Mouse (Mus musculus): ENCODE measurements around the gene Olfr91.

Olfr91 gene

DNA sequence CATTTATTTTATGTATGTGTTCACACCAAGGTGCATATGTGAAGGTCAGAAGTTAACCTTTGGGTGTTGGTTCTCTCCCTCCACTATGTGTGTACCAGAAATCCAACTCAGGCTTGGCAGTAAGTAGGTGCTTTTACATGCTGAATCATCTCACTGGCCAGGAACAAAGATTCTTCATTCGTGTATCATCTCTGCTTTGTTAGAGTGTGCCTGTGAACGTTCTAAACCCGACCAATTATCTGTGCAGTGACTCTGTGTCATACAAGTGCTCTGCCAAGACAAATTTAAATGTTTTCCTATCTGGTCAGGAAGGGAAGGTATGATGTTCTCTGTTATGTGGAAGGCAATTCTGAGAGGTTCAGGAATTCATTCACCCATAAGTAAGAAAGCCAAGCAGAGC is 36.6 kb downstream of the Olfr91 start:
- peak; percentile 67 for DNase-seq (ENCODE audit: low read depth)

DNA sequence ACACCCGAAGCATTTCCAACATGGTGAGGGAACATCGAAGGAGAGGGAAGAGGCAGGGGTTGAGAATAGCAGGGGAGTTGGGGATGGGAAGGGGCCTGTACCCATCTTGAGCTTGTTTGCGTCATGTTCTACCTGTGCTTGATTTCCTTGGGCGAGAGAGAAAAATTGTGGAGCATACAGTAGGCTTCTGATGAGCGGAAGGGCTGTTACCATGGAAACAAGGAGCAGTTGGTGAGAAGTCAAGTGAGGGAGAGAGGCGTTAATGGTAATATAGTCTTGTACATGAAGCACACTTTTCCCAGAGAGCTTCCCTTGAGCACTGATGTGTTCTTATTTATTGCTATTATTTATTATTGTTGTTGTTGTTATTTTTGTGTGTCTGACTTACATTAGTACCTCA is 41.1 kb downstream of the Olfr91 start:
- no peak for DNase-seq (ENCODE audit: low read depth)

DNA sequence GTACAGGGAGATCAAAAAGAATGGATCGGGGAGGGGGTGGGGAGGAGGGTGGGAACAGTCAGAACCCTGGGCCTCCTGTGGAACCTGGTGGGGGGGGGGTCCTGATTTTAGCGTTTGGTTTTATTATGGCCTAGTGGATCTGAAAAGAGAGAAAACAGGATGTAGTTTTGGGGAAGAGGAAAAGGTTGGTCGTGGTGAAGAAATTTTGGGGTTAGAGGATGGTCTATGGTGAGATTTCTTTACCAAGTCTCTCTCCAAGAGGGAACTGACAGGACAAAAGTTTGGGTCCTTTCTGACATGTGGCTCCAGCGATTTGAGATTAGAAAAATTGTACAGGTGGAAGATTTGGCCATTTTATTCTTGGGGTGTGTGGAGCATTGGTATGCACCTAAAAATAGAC is 46.3 kb downstream of the Olfr91 start:
- no peak for DNase-seq (ENCODE audit: low read depth)

DNA sequence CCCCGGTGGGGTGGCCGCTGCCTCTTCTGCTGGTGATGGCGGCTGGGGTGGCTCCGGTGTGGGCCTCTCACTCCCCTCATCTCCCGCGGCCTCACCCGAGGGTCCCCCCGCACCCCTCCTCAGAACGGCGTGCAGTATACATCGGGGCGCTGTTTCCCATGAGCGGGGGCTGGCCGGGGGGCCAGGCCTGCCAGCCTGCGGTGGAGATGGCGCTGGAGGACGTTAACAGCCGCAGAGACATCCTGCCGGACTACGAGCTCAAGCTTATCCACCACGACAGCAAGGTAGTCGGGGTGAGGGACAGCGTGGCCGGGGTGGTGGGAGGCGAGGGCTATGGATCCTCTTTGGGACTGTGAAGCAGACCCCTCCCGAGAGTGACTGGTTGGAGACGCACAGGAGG is 47.2 kb downstream of the Olfr91 start:
- peak; percentile 46 for DNase-seq (ENCODE audit: low read depth)

DNA sequence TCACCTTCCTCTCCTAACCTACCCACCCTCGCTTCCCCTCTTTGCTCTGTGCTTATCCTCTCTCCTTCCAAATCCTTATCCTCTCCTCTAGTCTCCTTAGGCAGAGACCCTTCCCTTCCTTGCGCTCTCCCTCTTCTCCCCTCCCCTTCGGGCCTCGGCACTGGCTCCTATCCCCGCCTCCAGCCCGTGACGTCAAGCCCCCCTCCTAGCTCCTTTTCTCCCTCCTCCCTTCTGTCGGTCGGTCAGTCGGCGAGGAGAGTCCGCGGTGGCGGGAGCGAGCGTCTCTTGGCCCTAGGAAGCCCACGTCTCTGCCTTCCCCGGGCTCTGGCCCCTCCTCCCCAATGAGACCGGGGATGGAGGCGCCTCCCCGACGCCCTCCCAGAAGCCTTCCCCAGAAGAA is 47.7 kb downstream of the Olfr91 start:
- DNase-seq (ENCODE audit: low read depth): peak; percentile 93

- peak; percentile 86 for DNase-seq (ENCODE audit: low read depth)
These were observed 48.3 kb downstream of the Olfr91 start for GRCm38 (mm10) chr17:37049570-37050310.

GRCm38 (mm10) chr17:37048383-37048782 is 49.7 kb downstream of the Olfr91 start:
- DNase-seq (ENCODE audit: low read depth): no peak

DNA sequence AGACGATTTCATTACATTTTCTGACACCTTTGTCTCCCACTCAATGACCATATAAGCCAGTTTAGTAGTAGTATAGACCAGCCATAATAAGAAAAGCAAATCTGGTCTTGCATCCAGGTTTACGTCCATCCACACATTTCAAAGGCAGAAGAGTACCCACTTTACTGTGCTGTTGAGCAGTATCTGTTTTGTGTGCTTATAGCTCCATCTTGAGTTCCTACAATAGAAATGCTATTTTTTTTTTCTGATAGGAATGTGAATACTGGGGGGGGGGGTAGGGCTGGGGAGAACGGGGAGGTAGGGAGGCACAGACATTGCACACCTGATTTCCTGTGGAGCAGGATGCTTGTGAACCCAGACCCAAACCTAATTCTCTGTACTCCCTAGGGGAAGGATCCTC is 50.1 kb downstream of the Olfr91 start:
- DNase-seq (ENCODE audit: low read depth): peak; percentile 73

- no peak for DNase-seq (ENCODE audit: low read depth)
These were observed 50.6 kb downstream of the Olfr91 start for GRCm38 (mm10) chr17:37047332-37047976.

DNA sequence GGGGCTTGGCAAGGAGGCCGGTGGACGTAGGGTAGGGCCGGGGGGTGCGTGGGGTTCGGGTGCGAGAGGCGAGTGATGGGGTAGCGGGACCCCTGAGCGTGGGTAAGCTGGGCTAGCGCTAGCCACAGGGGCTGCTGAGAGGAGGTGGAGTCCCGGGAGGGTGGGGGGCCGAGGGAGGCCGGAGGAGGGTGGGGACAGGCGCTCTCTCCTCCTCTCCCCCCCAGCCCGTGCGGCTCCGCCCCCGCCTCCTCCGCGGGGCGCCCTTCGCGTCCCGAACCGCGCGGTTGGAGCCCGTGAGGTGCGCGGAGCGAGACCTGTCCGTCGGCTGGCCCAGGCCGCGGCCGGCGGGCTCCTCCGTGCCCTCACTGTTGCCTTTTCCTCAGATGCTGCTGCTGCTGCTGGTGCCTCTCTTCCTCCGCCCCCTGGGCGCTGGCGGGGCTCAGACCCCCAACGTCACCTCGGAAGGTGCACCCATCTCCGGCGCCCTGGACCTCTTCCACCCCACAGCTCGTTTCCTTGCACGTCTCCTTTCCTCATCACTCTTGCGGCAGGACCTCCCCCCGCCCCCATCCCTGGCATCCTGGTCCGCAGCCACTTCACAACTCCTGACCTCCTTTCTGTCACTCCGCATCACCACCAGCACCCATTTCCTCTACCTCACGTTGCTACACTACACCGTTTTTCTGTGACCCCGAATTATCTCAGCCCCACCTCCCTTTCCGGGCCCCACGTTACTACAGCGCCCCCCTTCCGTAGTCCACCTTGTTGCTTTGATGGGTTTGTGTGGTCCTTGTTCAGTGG is 51.6 kb downstream of the Olfr91 start:
- peak; percentile 83 for DNase-seq (ENCODE audit: low read depth)

DNA sequence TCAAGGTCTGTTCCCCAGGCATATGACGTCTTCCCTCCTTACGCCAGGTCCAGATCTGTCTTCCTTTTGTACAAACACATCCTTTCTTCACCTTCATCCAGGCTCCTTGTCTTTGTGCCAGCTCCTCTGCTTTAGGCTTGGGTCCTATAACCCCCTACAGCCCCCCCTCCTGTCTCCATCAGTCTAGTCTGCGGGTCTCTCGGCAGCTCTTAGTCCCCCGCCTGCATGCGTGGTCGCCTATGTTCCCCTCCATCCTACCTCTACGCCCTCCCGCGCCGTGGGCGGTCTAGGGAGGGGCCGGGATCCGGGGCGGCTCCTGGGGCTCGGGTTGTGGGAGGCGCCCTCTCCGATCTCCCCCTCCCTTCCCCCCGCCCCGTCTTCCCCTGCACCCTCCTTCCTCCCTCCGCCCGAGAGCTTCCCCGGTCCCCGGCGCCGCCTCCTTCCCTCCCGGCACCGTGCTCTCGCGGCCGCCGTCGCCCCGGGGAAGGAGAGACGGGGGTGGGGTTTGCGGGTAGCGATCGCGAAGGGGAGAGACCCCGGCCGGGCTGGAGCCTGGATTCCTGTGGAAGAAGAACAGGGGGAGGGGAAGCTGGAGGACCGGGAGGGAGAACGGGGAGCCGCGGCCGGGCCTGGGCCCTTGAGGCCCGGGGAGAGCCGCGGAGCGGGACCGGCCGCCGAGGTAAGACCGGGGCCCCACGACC is 52.3 kb downstream of the Olfr91 start, which contains the start of gene Gabbr1:
Gene Gabbr1 (plus strand): TSS at position 356 of the 701 bp plus-strand sequence.
- DNase-seq (ENCODE audit: low read depth): peak; percentile 95

DNA sequence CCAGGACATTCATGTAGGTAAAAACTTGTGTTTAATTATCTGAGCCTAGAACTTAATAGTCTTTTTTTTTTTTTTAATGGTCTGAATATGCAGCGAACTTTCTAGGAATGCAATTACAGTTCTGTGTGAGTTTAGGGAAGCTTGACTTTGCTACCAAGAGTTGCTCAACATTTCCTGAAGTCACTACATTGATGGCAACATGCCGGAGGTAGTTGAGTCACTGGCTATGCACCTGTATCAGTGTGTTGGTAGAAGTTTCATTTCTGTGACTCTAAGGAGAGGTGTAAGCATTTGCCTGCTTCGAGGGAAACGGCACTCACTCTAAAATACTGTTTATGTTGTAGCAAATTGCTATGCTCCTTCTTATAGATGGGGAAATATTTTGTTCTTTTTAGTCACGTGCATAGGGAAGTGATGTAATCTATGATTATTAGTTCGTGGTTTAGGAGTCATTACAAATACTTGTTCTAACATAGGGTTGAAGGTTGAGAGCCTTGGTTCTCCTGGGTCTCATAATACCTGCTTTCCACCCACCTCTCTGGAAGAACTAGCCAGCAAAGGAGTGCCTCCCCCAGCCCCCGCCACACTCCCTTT is 53.3 kb downstream of the Olfr91 start:
- peak; percentile 18 for DNase-seq (ENCODE audit: low read depth)

All from NIH3T3 (cell line).